9 mouse cellular contexts compared by ENCODE assay signal in genomic region chr3:57651865-57652259, GRCm38 (mm10). TPM values are rescaled to one million over a fixed set of nuclear protein-coding genes. Genes with fewer than 3 reads are reported as not detected.
DNase-seq lines count a peak whose midpoint lies in the region; ATAC-seq and TF ChIP-seq lines count a peak whose summit lies in the region.
"Had no signal": no experiment of that assay in that cellular context is flagged by ENCODE, and none has a peak within 500 bp of the region (broad histone marks: within the 10 kb centered on the region; RNA-seq: fewer than 3 reads in every experiment).

No protein-coding gene starts in this region.

- DNase-seq in kidney, postnatal 0 days (ENCODE audit: low spot score), result no peak
- DNase-seq in kidney, adult 18-20 months, result no peak
- no peak for DNase-seq in cerebellum, postnatal 25 days
- no peak for DNase-seq in gastrocnemius, postnatal 10 days
- DNase-seq in gastrocnemius, adult 18-20 months (ENCODE audit: low spot score), result no peak

- no peaks in the 10 kb centered on the region for H3K9me3 ChIP-seq in kidney, postnatal 0 days (replicated peaks; ENCODE audit: low read length)
- H3K9me3 ChIP-seq in embryonic facial prominence, embryonic 12.5 days, result no peaks in the 10 kb centered on the region
- H3K9me3 ChIP-seq in intestine, embryonic 16.5 days (ENCODE audit: control insufficient read depth, low read length), result no peaks in the 10 kb centered on the region
- no peaks in the 10 kb centered on the region for H3K9me3 ChIP-seq in neural tube, embryonic 12.5 days

- no peaks in the 10 kb centered on the region for H3K4me1 ChIP-seq in kidney, postnatal 0 days (replicated peaks; ENCODE audit: insufficient read depth, low read length)
- H3K4me1 ChIP-seq in embryonic facial prominence, embryonic 12.5 days, result peaks cover 6% of the 10 kb centered on the region
- H3K4me1 ChIP-seq in intestine, embryonic 16.5 days (ENCODE audit: control insufficient read depth, insufficient read depth, low read length), result no peaks in the 10 kb centered on the region
- peaks cover 6% of the 10 kb centered on the region for H3K4me1 ChIP-seq in neural tube, embryonic 12.5 days

- TF ChIP-seq CTCF in kidney, postnatal 0 days (IDR thresholded peaks at IDR 0.05; ENCODE audit: low read depth), result no peak

- H3K9ac ChIP-seq in kidney, postnatal 0 days (ENCODE audit: low read depth, low read length), result peak overlapping the region; percentile 79
- H3K9ac ChIP-seq in embryonic facial prominence, embryonic 12.5 days, result peak overlapping the region; percentile 75
- H3K9ac ChIP-seq in intestine, embryonic 16.5 days (ENCODE audit: low read depth, low read length), result peak overlapping the region; percentile 92
- H3K9ac ChIP-seq in neural tube, embryonic 12.5 days, result peak overlapping the region; percentile 76; the same call in 1 of the 2 replicates

- H3K27me3 ChIP-seq in kidney, postnatal 0 days (ENCODE audit: insufficient read depth, low read length), result no peaks in the 10 kb centered on the region
- H3K27me3 ChIP-seq in embryonic facial prominence, embryonic 12.5 days, result no peaks in the 10 kb centered on the region
- no peaks in the 10 kb centered on the region for H3K27me3 ChIP-seq in intestine, embryonic 16.5 days (replicated peaks; ENCODE audit: control insufficient read depth, insufficient read depth, low read length)
- H3K27me3 ChIP-seq in neural tube, embryonic 12.5 days (replicated peaks), result no peaks in the 10 kb centered on the region

- no peaks in the 10 kb centered on the region for H3K36me3 ChIP-seq in kidney, postnatal 0 days (ENCODE audit: insufficient read depth, low read length)
- no peaks in the 10 kb centered on the region for H3K36me3 ChIP-seq in embryonic facial prominence, embryonic 12.5 days
- no peaks in the 10 kb centered on the region for H3K36me3 ChIP-seq in intestine, embryonic 16.5 days (ENCODE audit: control insufficient read depth, insufficient read depth, low read length)
- peaks cover 5% of the 10 kb centered on the region; the same call in 1 of the 2 replicates for H3K36me3 ChIP-seq in neural tube, embryonic 12.5 days

- peak; percentile 38 for ATAC-seq in kidney, postnatal 0 days (replicated peaks; ENCODE audit: low FRiP score, low read depth)
- no peak for ATAC-seq in embryonic facial prominence, embryonic 12.5 days (ENCODE audit: insufficient number of reproducible peaks, insufficient read depth, low FRiP score, low TSS enrichment)
- ATAC-seq in intestine, embryonic 16.5 days, result peak; percentile 49
- ATAC-seq in neural tube, embryonic 12.5 days (ENCODE audit: low FRiP score, low read depth), result peak; percentile 49

- peak overlapping the region; percentile 75 for H3K4me2 ChIP-seq in kidney, postnatal 0 days (ENCODE audit: low read length)
- H3K4me2 ChIP-seq in embryonic facial prominence, embryonic 12.5 days (replicated peaks), result peak overlapping the region; percentile 75
- H3K4me2 ChIP-seq in intestine, embryonic 16.5 days (ENCODE audit: low read depth, low read length), result peak overlapping the region; percentile 56
- H3K4me2 ChIP-seq in neural tube, embryonic 12.5 days (replicated peaks), result peak overlapping the region; percentile 80

- H3K27ac ChIP-seq in kidney, postnatal 0 days, result no peak overlapping the region; the same call in 1 of the 2 replicates
- H3K27ac ChIP-seq in embryonic facial prominence, embryonic 12.5 days, result peak overlapping the region; percentile 82; the same call in 1 of the 2 replicates
- H3K27ac ChIP-seq in intestine, embryonic 16.5 days (ENCODE audit: low read length), result no peak overlapping the region
- no peak overlapping the region for H3K27ac ChIP-seq in neural tube, embryonic 12.5 days

- 69% methylated on average over 3 of the region's 3 CpGs for WGBS in kidney, postnatal 0 days
- 70% methylated on average over 3 of the region's 3 CpGs for WGBS in embryonic facial prominence, embryonic 12.5 days
- WGBS in intestine, embryonic 16.5 days, result 61% methylated on average over 3 of the region's 3 CpGs
- 77% methylated on average over 3 of the region's 3 CpGs for WGBS in neural tube, embryonic 12.5 days

- H3K4me3 ChIP-seq in kidney, postnatal 0 days (replicated peaks; ENCODE audit: low read depth, low read length), result peak overlapping the region; percentile 74
- H3K4me3 ChIP-seq in embryonic facial prominence, embryonic 12.5 days, result peak overlapping the region; percentile 71
- peak overlapping the region; percentile 79 for H3K4me3 ChIP-seq in intestine, embryonic 16.5 days (ENCODE audit: low read length)
- H3K4me3 ChIP-seq in neural tube, embryonic 12.5 days, result peak overlapping the region; percentile 70

RNA-seq across cellular contexts. Expression of gene Commd2, which starts 0.3 kb away (rescaled TPM):
- polyA plus RNA-seq in kidney, postnatal 0 days (2015; fragmentation: Nextera tagmentation; extraction: Ambion mirVana), result 92.6 and 94.3 TPM in 2 replicates
- polyA plus RNA-seq in embryonic facial prominence, embryonic 12.5 days (2016; fragmentation: Nextera tagmentation; extraction: Ambion mirVana), result 83.9 and 93.6 TPM in 2 replicates
- 59.9 and 69.6 TPM in 2 replicates for polyA plus RNA-seq in intestine, embryonic 16.5 days (2015; fragmentation: Nextera tagmentation; extraction: Ambion mirVana)
- 88.7 and 96.0 TPM in 2 replicates for polyA plus RNA-seq in neural tube, embryonic 12.5 days (2016; fragmentation: Nextera tagmentation; extraction: Ambion mirVana)
- 10 to 100 TPM; 17.5 to 18.8 TPM for total RNA-seq in gastrocnemius, postnatal 10 days (2021)
- 10 to 100 TPM; 11.1 to 12.9 TPM for total RNA-seq in gastrocnemius, adult 18-20 months (2021)

RNA-seq across cellular contexts. Expression of gene Ankub1, which starts 40.7 kb away (rescaled TPM):
- polyA plus RNA-seq in kidney, postnatal 0 days (2015; fragmentation: Nextera tagmentation; extraction: Ambion mirVana), result 0.06 TPM in 1 of 2 replicates, not detected in the other
- 0.08 and 0.12 TPM in 2 replicates for polyA plus RNA-seq in embryonic facial prominence, embryonic 12.5 days (2016; fragmentation: Nextera tagmentation; extraction: Ambion mirVana)
- polyA plus RNA-seq in intestine, embryonic 16.5 days (2015; fragmentation: Nextera tagmentation; extraction: Ambion mirVana), result not detected in 2 replicates
- 0.09 TPM in 1 of 2 replicates, not detected in the other for polyA plus RNA-seq in neural tube, embryonic 12.5 days (2016; fragmentation: Nextera tagmentation; extraction: Ambion mirVana)
- total RNA-seq in gastrocnemius, postnatal 10 days (2021), result not detected
- not detected for total RNA-seq in gastrocnemius, adult 18-20 months (2021)
- polyA plus RNA-seq: large intestine, adult 2 months had no signal
